Mouse (Mus musculus) kidney, postnatal 0 days (tissue): ENCODE measurements around the gene Anxa6. TPM values are rescaled to one million over a fixed set of nuclear protein-coding genes. Genes with fewer than 3 reads are reported as not detected.

Source experiments
- ATAC-seq: fragments of 200-750 bp; cut with Nextera tagmentation; replicated peaks from 2 replicates; pipeline ENCODE4 v1.8.0; 2017; ENCODE audit warnings: low read depth, moderate number of reproducible peaks, moderate TSS enrichment, moderate library complexity; ENCODE audit not compliant: low FRiP score
- DNase-seq: peaks from one replicate; pipeline ENCODE4 v3.0.0-alpha.2; 2016; ENCODE audit warnings: low spot score
- H3K27ac ChIP-seq: fragments of 300-500 bp; sonication (generic); 2 replicates; pipeline ENCODE4 v1.5.1; 2014; ENCODE audit warnings: mild to moderate bottlenecking
- H3K27me3 ChIP-seq: fragments of 300-500 bp; sonication (generic); 2 replicates; pipeline ENCODE4 v1.6.1; 2014; ENCODE audit warnings: low read length, mixed read lengths; ENCODE audit not compliant: insufficient read depth
- H3K36me3 ChIP-seq: fragments of 300-500 bp; sonication (generic); 2 replicates; pipeline ENCODE4 v1.6.1; 2014; ENCODE audit warnings: low read length, mixed read lengths; ENCODE audit not compliant: insufficient read depth
- H3K4me1 ChIP-seq: fragments of 300-500 bp; sonication (generic); replicated peaks from 2 replicates; pipeline ENCODE4 v1.6.1; 2014; ENCODE audit warnings: antibody characterized with exemption, low read length, mixed read lengths; ENCODE audit not compliant: insufficient read depth
- H3K4me2 ChIP-seq: fragments of 300-500 bp; sonication (generic); 2 replicates; pipeline ENCODE4 v1.6.1; 2014; ENCODE audit warnings: mild to moderate bottlenecking, low read length, moderate library complexity, mixed read lengths
- H3K4me3 ChIP-seq: fragments of 300-500 bp; sonication (generic); replicated peaks from 2 replicates; pipeline ENCODE4 v1.5.1; 2014; ENCODE audit warnings: low read depth, low read length
- H3K9ac ChIP-seq: fragments of 300-500 bp; sonication (generic); 2 replicates; pipeline ENCODE4 v1.6.1; 2014; ENCODE audit warnings: low read depth, low read length
- H3K9me3 ChIP-seq: fragments of 300-500 bp; sonication (generic); replicated peaks from 2 replicates; pipeline ENCODE4 v1.6.1; 2016; ENCODE audit warnings: low read length, inconsistent platforms, mixed read lengths
- CTCF ChIP-seq: IDR thresholded peaks from 2 replicates; pipeline ENCODE4 v1.5.1; 2016; ENCODE audit warnings: antibody characterized with exemption, low read depth, mild to moderate bottlenecking, moderate library complexity
- WGBS: fragments of 180-500 bp; shearing (Covaris S2); extraction: QIAGEN DNeasy Blood & Tissue Kit; methylation state at CpG from one replicate; pipeline ENCODE4 v1.1.7; 2014; 5-methylcytosine and 5-hydroxymethylcytosine counted together
- polyA plus RNA-seq: library from polyadenylated mRNA; unstranded; fragments of >200 nt; fragmentation: Nextera tagmentation; extraction: Ambion mirVana; gene quantifications from 2 replicates; pipeline ENCODE4 v1.2.1, GENCODE M21; 2015

The Anxa6 gene
- polyA plus RNA-seq, 1 experiment from 2014 or later = 146 TPM

DNA sequence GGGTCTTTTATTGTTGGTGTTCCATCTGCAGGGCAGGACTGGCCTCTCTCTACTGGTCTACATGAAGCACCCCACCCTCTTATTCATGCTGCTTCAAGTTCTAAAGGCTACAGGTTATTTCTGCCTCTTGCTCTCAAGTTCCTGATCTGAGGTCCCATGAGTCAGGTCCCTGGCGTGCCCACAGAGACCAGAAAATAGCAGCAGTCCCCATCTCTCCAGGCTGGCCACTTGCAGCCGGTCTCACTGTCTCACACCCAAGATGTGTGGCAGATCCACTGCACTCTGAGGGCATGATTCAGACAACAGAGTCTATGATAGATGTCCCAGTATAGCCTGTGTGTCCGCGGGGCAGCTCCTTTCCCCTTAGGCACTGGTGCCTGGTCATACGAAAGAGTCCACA is 27.6 kb upstream of the Anxa6 start:
- no peak for DNase-seq
- H3K9ac ChIP-seq = no peak overlapping the region
- no peak overlapping the region for H3K27ac ChIP-seq
- TF ChIP-seq CTCF = no peak
- no peaks in the 10 kb centered on the region for H3K27me3 ChIP-seq
- no peaks in the 10 kb centered on the region for H3K36me3 ChIP-seq
- WGBS = 86% methylated on average over 5 of the region's 5 CpGs
- no peaks in the 10 kb centered on the region for H3K9me3 ChIP-seq
- H3K4me3 ChIP-seq = no peak overlapping the region
- no peaks in the 10 kb centered on the region for H3K4me1 ChIP-seq
- no peak overlapping the region for H3K4me2 ChIP-seq
- ATAC-seq = no peak

DNA sequence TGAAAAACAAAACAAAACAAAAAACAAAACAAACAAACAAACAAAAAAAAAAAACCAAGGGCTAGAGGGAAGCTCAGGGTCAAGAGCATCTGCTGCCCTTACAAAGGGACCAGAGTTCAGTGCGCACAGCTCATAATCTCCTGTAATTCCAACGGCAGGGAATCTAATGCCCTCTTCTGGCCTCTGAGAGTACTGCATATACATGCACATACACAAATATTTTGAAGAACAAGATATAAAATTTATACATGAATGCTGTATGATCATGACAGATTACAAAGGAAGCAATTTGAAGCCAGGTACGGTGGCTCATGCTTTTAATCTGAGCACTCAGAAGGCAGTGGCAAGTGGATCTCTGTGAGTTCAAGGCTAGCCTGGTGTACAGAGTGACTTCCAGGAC is 24.3 kb upstream of the Anxa6 start:
- H3K4me1 ChIP-seq = no peaks in the 10 kb centered on the region
- H3K36me3 ChIP-seq = no peaks in the 10 kb centered on the region
- peak; percentile 30; the same call in 1 of the 2 replicates for TF ChIP-seq CTCF
- ATAC-seq = no peak
- no peak overlapping the region for H3K9ac ChIP-seq
- no peak overlapping the region for H3K27ac ChIP-seq
- no peaks in the 10 kb centered on the region for H3K27me3 ChIP-seq
- H3K4me2 ChIP-seq = no peak overlapping the region
- H3K4me3 ChIP-seq = no peak overlapping the region
- no peaks in the 10 kb centered on the region for H3K9me3 ChIP-seq
- WGBS = 83% methylated on average over 3 of the region's 3 CpGs
- DNase-seq = no peak

DNA sequence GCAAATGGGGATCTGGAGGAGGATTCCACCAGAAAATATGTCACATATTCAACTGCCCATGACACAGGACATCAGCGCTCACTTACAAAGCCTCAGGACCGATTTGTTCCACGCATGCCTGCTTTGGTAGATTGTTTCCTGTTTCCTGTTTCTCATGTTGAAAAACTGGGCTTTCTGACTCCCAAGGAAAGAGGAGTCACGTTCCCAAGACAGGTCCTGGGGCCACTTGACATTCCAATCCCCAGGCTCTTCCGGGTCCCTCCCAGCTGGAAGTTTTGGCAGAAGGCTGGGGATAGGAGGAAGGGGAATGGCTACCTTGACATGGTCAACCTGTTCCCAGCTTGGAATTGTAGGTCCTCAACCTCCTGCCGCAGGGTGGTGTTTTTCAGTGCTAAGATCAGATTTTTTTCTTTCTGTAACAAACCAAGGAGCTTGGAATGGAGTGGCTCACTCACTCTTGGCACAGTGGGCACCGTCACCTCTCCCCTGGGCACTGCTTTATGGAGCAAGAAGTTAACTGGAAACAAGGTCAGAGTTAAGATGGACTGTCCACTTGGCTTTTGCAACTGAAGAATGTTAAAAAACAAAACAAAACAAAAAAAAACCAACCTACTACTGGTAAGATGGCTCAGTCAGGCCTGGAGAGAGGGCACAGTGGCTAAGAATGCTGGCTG is 17.7 kb upstream of the Anxa6 start:
- Histone ChIP-seq H3K9me3 (no peaks in the 10 kb centered on the region), H3K27ac (0 out of 2 replicates have a peak overlapping the region, but pooled peaks have one; percentile 31), H3K36me3 (no peaks in the 10 kb centered on the region), H3K27me3 (no peaks in the 10 kb centered on the region), H3K4me2 (no peak overlapping the region), H3K9ac (no peak overlapping the region), H3K4me1 (no peaks in the 10 kb centered on the region), H3K4me3 (no peak overlapping the region)
- no peak for TF ChIP-seq CTCF
- ATAC-seq = no peak; the same call in 1 of the 2 replicates
- 41% methylated on average over 7 of the region's 7 CpGs for WGBS
- peak; percentile 71 for DNase-seq

DNA sequence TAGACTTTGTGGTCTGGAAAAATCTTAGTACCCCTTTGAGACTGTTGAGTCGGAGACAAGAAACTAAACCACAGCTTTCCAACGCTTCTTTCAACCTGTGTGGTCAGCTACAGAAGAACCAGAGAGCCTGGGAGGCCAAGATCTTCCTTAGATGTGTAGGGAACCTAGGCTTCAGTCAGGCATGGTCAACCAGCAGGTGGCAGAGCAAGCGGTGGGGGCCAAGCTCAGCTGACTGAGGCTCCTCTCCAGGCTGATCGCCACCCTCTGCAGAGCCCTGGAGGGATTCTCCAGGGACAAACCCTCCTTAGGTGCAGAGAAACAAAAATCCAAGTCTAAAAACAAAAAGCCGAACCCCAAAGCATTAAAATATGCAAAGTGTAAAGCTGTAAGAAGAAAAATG is 13.4 kb upstream of the Anxa6 start:
- Histone ChIP-seq H3K4me1 (no peaks in the 10 kb centered on the region), H3K4me2 (no peak overlapping the region), H3K9ac (no peak overlapping the region), H3K27ac (no peak overlapping the region), H3K36me3 (no peaks in the 10 kb centered on the region), H3K4me3 (no peak overlapping the region), H3K27me3 (no peaks in the 10 kb centered on the region), H3K9me3 (no peaks in the 10 kb centered on the region)
- 51% methylated on average over 5 of the region's 5 CpGs for WGBS
- DNase-seq (no peak), ATAC-seq (no peak)
- peak; percentile 73 for TF ChIP-seq CTCF

DNA sequence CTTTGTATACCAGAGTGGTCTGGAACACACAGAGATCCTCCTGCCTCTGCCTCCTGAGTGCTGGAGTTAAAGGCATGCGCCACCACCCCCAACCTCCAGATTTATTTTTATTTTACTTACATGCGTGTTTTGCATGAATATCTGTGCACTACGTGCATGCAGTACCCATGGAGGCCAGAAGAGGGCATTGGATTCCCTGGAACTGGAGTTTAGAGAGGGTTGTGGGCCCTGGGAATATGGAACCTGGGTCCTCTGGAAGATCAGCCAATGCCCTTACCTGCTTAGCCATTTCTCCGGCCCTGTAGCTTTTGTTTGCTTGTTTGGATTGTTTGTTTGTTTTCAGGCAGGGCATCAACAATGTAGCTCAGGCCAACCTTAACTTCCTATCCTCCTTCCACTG is 8.1 kb upstream of the Anxa6 start:
- ATAC-seq (no peak), DNase-seq (no peak)
- Histone ChIP-seq H3K4me3 (no peak overlapping the region), H3K36me3 (no peaks in the 10 kb centered on the region), H3K9ac (no peak overlapping the region), H3K9me3 (no peaks in the 10 kb centered on the region), H3K27ac (no peak overlapping the region), H3K27me3 (no peaks in the 10 kb centered on the region), H3K4me2 (no peak overlapping the region), H3K4me1 (no peaks in the 10 kb centered on the region)
- 79% methylated on average over 4 of the region's 4 CpGs for WGBS
- TF ChIP-seq CTCF = peak; percentile 62

DNA sequence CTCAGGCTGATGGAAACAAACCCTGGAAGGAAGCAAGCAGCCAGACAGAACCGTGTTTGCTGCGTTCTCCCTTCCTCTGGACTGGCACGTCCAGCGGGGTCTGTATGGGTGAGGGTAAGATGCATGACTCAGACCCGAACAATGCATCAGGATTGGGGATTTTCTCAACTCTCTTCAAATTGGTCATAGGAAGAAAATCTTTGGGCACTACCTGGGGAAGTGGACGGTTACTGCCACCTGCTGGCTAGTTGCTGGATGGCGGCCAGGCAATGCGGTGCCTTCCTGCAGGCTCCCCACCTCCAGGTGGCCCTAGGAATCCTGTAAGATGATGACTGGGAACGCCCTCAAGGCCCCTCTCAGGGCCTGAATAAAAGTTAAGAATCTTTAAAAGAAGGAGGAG is 6.3 kb upstream of the Anxa6 start:
- peak; percentile 96 for TF ChIP-seq CTCF

DNA sequence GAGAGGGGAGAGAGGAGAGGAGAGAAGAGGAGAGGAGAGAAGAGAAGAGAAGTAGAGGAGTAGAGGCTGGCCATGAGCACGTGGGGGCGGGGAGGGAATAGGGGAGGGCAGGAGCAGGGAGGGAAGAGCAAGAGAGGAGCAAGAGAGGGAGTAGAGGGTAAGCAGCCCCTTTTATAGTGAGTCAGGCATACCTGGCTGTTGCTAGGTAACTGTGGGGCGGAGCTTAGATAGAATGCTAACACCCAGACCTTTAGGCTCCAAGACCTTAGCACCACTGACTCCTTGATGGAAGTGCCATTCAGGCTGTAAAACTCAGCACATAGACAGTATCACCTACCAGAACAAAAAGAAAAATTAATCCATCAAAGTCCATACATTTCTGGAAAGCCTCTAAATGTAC is 3.4 kb upstream of the Anxa6 start:
- no peaks in the 10 kb centered on the region for H3K36me3 ChIP-seq
- H3K9ac ChIP-seq = no peak overlapping the region
- DNase-seq (no peak), ATAC-seq (no peak)
- no peak overlapping the region for H3K4me3 ChIP-seq
- H3K27ac ChIP-seq = no peak overlapping the region
- 44% methylated on average over 3 of the region's 3 CpGs for WGBS
- no peaks in the 10 kb centered on the region for H3K27me3 ChIP-seq
- no peaks in the 10 kb centered on the region for H3K9me3 ChIP-seq
- H3K4me2 ChIP-seq = no peak overlapping the region
- H3K4me1 ChIP-seq = peaks cover 8% of the 10 kb centered on the region; the same call in 1 of the 2 replicates
- no peak for TF ChIP-seq CTCF

More for the DNA sequence above, 6.3 kb upstream of the Anxa6 start:
- H3K36me3 ChIP-seq = no peaks in the 10 kb centered on the region
- H3K27ac ChIP-seq = no peak overlapping the region
- no peaks in the 10 kb centered on the region for H3K9me3 ChIP-seq
- no peak; the same call in 1 of the 2 replicates for ATAC-seq
- peak; percentile 87 for DNase-seq
- no peak overlapping the region for H3K4me3 ChIP-seq
- WGBS = 4% methylated on average over 9 of the region's 9 CpGs
- H3K4me2 ChIP-seq = no peak overlapping the region
- H3K9ac ChIP-seq = no peak overlapping the region
- H3K4me1 ChIP-seq = no peaks in the 10 kb centered on the region
- H3K27me3 ChIP-seq = no peaks in the 10 kb centered on the region
